Comparison of ENCODE assay signal across 12 mouse cellular contexts in the genomic region with DNA sequence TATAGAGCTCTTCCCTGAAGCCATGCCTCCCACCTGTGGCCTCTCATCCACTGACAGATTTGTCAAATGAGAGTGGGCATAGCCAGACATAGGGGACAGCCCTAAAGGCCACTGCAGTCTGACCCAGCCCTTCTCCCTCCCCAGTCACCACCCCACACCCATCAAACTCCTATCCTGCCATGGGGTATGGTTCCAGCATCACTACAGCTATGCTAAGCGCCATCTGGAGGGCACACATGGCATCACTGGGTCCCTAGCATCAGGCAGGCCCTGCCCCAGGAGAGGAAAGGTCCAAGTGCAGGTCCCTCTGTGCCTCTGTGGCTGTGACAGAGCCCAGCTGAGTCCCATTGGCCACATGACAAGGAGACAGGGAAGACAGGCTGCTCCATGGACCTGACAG. TPM values are rescaled to one million over a fixed set of nuclear protein-coding genes. Genes with fewer than 3 reads are reported as not detected.
A peak's percentile ranks its signal among the peaks of the same experiment; 100 is the strongest.
DNase-seq lines count a peak whose midpoint lies in the region; TF ChIP-seq lines count a peak whose summit lies in the region.
"Had no signal": no experiment of that assay in that cellular context is flagged by ENCODE, and none has a peak within 500 bp of the region (broad histone marks: within the 10 kb centered on the region; RNA-seq: fewer than 3 reads in every experiment).

No protein-coding gene starts in this region.

- H3K4me1 ChIP-seq in embryonic fibroblast, embryonic 13.5 days (ENCODE audit: control insufficient read depth, insufficient read depth, low read length): no peaks in the 10 kb centered on the region
- H3K4me1 ChIP-seq: heart, embryonic 12.5 days; lung, embryonic 15.5 days had no signal

- peak; percentile 34 for DNase-seq in embryo, embryonic 10 days (ENCODE audit: low spot score)
- DNase-seq in embryo, embryonic 9.5 days (ENCODE audit: extremely low spot score): no peak
- DNase-seq in layer of hippocampus, adult 2 months (ENCODE audit: low spot score in 2 of 2): no peak
- DNase-seq in layer of hippocampus, postnatal 10 days (ENCODE audit: low spot score in 2 of 2): no peak
- DNase-seq in 416B (ENCODE audit: low read depth): peak; percentile 3
- no peak for DNase-seq in spleen, adult 18-20 months
- no peak for DNase-seq in layer of hippocampus, postnatal 14 days (ENCODE audit: low spot score in 2 of 2)
- DNase-seq: cerebellum, adult 9-11 months had no signal

- TF ChIP-seq POLR2A in embryonic fibroblast, embryonic 13.5 days (IDR thresholded peaks at IDR 0.05; ENCODE audit: low read depth, low read length): no peak

- no peak overlapping the region for H3K27ac ChIP-seq in layer of hippocampus, adult 2 months
- H3K27ac ChIP-seq in embryonic fibroblast, embryonic 13.5 days (ENCODE audit: insufficient read depth, low read length): no peak overlapping the region
- H3K27ac ChIP-seq: intestine, embryonic 15.5 days; lung, embryonic 15.5 days had no signal

- H3K4me3 ChIP-seq in layer of hippocampus, adult 2 months: no peak overlapping the region
- H3K4me3 ChIP-seq in embryonic fibroblast, embryonic 13.5 days (ENCODE audit: insufficient read depth, low read length): no peak overlapping the region
- H3K4me3 ChIP-seq: heart, embryonic 12.5 days; intestine, embryonic 15.5 days; lung, embryonic 15.5 days had no signal

- peak; percentile 72 for TF ChIP-seq CTCF in layer of hippocampus, adult 2 months (conservative IDR thresholded peaks at IDR 0.05)
- TF ChIP-seq CTCF in embryonic fibroblast, embryonic 13.5 days (IDR thresholded peaks at IDR 0.05; ENCODE audit: borderline replicate concordance, insufficient read depth, low read length): peak; percentile 45; the same call in 1 of the 2 replicates

RNA-seq across cellular contexts. Expression of gene Oas1d, which starts 12.7 kb away (rescaled TPM):
- total RNA-seq in layer of hippocampus, adult 2 months (2021): not detected
- total RNA-seq in layer of hippocampus, postnatal 10 days (2021): under 1 TPM in 1 of 2 experiments, not detected in 1; 0.16 TPM
- not detected in 2 replicates for polyA plus RNA-seq in embryonic fibroblast, embryonic 13.5 days (2011; ENCODE audit: insufficient read length, low read depth, missing spikeins)
- total RNA-seq in layer of hippocampus, postnatal 14 days (2021): not detected
- polyA plus RNA-seq: heart, embryonic 12.5 days; intestine, embryonic 15.5 days; lung, embryonic 15.5 days had no signal

RNA-seq across cellular contexts. Expression of gene Oas1a, which starts 19.7 kb away (rescaled TPM):
- under 1 TPM in 1 of 2 experiments, not detected in 1; 0.29 TPM for total RNA-seq in layer of hippocampus, adult 2 months (2021)
- total RNA-seq in layer of hippocampus, postnatal 10 days (2021): under 1 TPM in 1 of 2 experiments, not detected in 1; 0.25 TPM
- 4.9 and 5.8 TPM in 2 replicates for polyA plus RNA-seq in embryonic fibroblast, embryonic 13.5 days (2011; ENCODE audit: insufficient read length, low read depth, missing spikeins)
- total RNA-seq in layer of hippocampus, postnatal 14 days (2021): under 1 TPM in 1 of 2 experiments, not detected in 1; 0.19 TPM

RNA-seq across cellular contexts. Expression of gene Oas1g, which starts 39.6 kb away (rescaled TPM):
- total RNA-seq in layer of hippocampus, adult 2 months (2021): not detected
- total RNA-seq in layer of hippocampus, postnatal 10 days (2021): not detected
- 1.3 TPM in 1 of 2 replicates, not detected in the other for polyA plus RNA-seq in embryonic fibroblast, embryonic 13.5 days (2011; ENCODE audit: insufficient read length, low read depth, missing spikeins)
- not detected for total RNA-seq in layer of hippocampus, postnatal 14 days (2021)
- polyA plus RNA-seq: heart, embryonic 12.5 days had no signal

Comparison
In these comparisons a context has a peak if more than half of its experiments do, and no peak if none do; other contexts are left out.
1. DNase-seq: peak in embryo, embryonic 10 days (single experiment) and 416B (single experiment); none in embryo, embryonic 9.5 days (single experiment), layer of hippocampus, adult 2 months (0 of 2), layer of hippocampus, postnatal 10 days (0 of 2), spleen, adult 18-20 months (0 of 2) and layer of hippocampus, postnatal 14 days (0 of 2).